Mouse (Mus musculus) intestine, embryonic 16.5 days (tissue): ENCODE data around the gene Atp5e. TPM values are rescaled to one million over a fixed set of nuclear protein-coding genes. Genes with fewer than 3 reads are reported as not detected.

Source experiments
- ATAC-seq: fragments of 200-750 bp; cut with Nextera tagmentation; 2 replicates; pipeline ENCODE4 v1.8.0; 2017; ENCODE audit warnings: moderate TSS enrichment, moderate library complexity
- H3K27ac ChIP-seq: fragments of 300-500 bp; sonication (generic); 2 replicates; pipeline ENCODE4 v1.5.1; 2014; ENCODE audit warnings: mild to moderate bottlenecking, low read length
- H3K27me3 ChIP-seq: fragments of 300-500 bp; sonication (generic); replicated peaks from 2 replicates; pipeline ENCODE4 v1.6.1; 2014; ENCODE audit warnings: low read length, control low read depth, mixed read lengths; ENCODE audit not compliant: control insufficient read depth, insufficient read depth
- H3K36me3 ChIP-seq: fragments of 300-500 bp; sonication (generic); 2 replicates; pipeline ENCODE4 v1.6.1; 2014; ENCODE audit warnings: low read length, control low read depth; ENCODE audit not compliant: control insufficient read depth, insufficient read depth
- H3K4me1 ChIP-seq: fragments of 300-500 bp; sonication (generic); 2 replicates; pipeline ENCODE4 v1.6.1; 2014; ENCODE audit warnings: low read length, control low read depth, mixed read lengths; ENCODE audit not compliant: control insufficient read depth, insufficient read depth
- H3K4me2 ChIP-seq: fragments of 300-500 bp; sonication (generic); 2 replicates; pipeline ENCODE4 v1.6.1; 2014; ENCODE audit warnings: low read depth, low read length, control low read depth
- H3K4me3 ChIP-seq: fragments of 300-500 bp; sonication (generic); 2 replicates; pipeline ENCODE4 v1.5.1; 2014; ENCODE audit warnings: mild to moderate bottlenecking, low read length
- H3K9ac ChIP-seq: fragments of 300-500 bp; sonication (generic); 2 replicates; pipeline ENCODE4 v1.6.1; 2014; ENCODE audit warnings: low read depth, low read length
- H3K9me3 ChIP-seq: fragments of 300-500 bp; sonication (generic); 2 replicates; pipeline ENCODE4 v1.6.1; 2016; ENCODE audit warnings: low read length, control low read depth; ENCODE audit not compliant: control insufficient read depth
- WGBS: fragments of 180-500 bp; shearing (Covaris S2); extraction: QIAGEN DNeasy Blood & Tissue Kit; methylation state at CpG from one replicate; pipeline ENCODE4 v1.1.7; 2014; 5-methylcytosine and 5-hydroxymethylcytosine counted together
- polyA plus RNA-seq: library from polyadenylated mRNA; unstranded; fragments of >200 nt; fragmentation: Nextera tagmentation; extraction: Ambion mirVana; gene quantifications from 2 replicates; pipeline ENCODE4 v1.2.1, GENCODE M21; 2015

Atp5e gene
- polyA plus RNA-seq, result 775 and 798 TPM in 2 replicates

- no peaks in the 10 kb centered on the region for H3K9me3 ChIP-seq
- no peaks in the 10 kb centered on the region for H3K4me1 ChIP-seq
- H3K9ac ChIP-seq, result peak within 1 kb of the TSS; percentile 84
- H3K4me2 ChIP-seq, result peak within 1 kb of the TSS; percentile 83
- 2% methylated on average over 48 of the region's 48 CpGs for WGBS
- H3K27me3 ChIP-seq, result no peaks in the 10 kb centered on the region
- peak within 1 kb of the TSS; percentile 76 for H3K27ac ChIP-seq
- peak within 1 kb of the TSS; percentile 74 for H3K4me3 ChIP-seq
- peaks cover 15% of the 10 kb centered on the region; the same call in 1 of the 2 replicates for H3K36me3 ChIP-seq
- peak; percentile 100 for ATAC-seq
Observed at GRCm38 (mm10) chr2:174463789-174464523, at the start of gene Atp5e. Atp5e (minus strand) TSS chr2:174464105.

- no peak overlapping the region for H3K4me2 ChIP-seq
- H3K27me3 ChIP-seq, result no peaks in the 10 kb centered on the region
- H3K27ac ChIP-seq, result no peak overlapping the region
- H3K9me3 ChIP-seq, result no peaks in the 10 kb centered on the region
- H3K9ac ChIP-seq, result no peak overlapping the region
- H3K36me3 ChIP-seq, result no peaks in the 10 kb centered on the region
- 90% methylated on average over 8 of the region's 8 CpGs for WGBS
- no peak overlapping the region for H3K4me3 ChIP-seq
- no peaks in the 10 kb centered on the region for H3K4me1 ChIP-seq
- ATAC-seq, result no peak
Observed at GRCm38 (mm10) chr2:174509825-174510224, 45.9 kb upstream of the Atp5e start.

DNA sequence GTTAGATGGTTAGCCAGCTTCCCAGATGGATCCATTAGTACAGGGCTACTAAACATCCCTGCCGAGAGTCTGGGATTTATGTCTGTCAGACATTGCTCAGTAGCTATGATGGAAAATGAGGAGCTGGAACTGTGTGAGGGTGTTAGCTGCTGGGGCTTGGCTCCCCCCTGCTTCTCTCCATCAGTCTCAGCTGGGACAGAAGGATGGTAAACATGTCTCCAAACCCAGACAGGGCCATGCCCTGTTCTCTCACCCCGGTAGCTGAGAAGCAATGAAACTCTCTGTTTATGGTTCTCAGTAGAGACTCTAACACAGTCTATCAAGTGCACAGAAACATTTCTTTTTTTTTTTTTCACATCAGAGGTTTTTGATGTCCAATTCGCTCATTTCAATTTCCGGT is 44.1 kb upstream of the Atp5e start:
- Histone ChIP-seq H3K4me2 (no peak overlapping the region), H3K36me3 (no peaks in the 10 kb centered on the region), H3K27ac (no peak overlapping the region), H3K9me3 (no peaks in the 10 kb centered on the region), H3K4me1 (no peaks in the 10 kb centered on the region), H3K9ac (no peak overlapping the region), H3K4me3 (no peak overlapping the region), H3K27me3 (no peaks in the 10 kb centered on the region)
- ATAC-seq, result no peak
- WGBS, result 58% methylated on average over 4 of the region's 4 CpGs

DNA sequence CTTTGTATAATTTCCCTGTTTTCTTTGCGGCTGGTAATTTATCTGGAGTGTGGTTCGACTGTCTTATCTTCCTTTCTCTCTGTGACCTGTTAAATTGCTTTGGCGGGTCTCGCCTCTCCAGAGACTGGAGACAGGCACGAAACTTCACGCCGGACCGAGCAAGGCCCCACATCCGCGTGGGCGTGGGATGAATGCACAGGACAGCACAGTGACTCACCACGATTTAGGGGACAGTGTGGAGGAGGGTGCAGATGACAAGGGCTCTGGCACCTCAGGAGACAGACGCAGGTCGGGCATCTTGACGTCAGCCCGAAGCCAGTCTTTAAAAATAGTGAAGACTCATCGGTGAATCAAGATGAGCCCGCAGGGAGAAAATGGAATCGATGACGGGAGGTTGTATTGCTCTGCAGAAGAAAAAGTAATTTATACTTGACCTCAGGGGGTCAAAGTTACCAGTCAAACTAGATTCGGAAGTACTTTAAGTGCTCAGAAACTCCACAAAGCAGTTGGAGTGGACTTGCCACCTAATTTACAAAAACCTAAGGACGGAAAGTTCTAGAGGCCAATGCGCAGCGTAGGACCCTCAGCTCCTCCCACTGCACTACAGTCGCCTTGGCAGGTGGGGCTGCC is 39.0 kb upstream of the Atp5e start:
- no peaks in the 10 kb centered on the region for H3K4me1 ChIP-seq
- no peak overlapping the region for H3K27ac ChIP-seq
- no peak for ATAC-seq
- H3K4me3 ChIP-seq, result no peak overlapping the region
- H3K9ac ChIP-seq, result no peak overlapping the region
- 69% methylated on average over 25 of the region's 25 CpGs for WGBS
- no peaks in the 10 kb centered on the region for H3K36me3 ChIP-seq
- H3K27me3 ChIP-seq, result no peaks in the 10 kb centered on the region
- no peak overlapping the region for H3K4me2 ChIP-seq
- H3K9me3 ChIP-seq, result no peaks in the 10 kb centered on the region

GRCm38 (mm10) chr2:174502321-174502720 is 38.4 kb upstream of the Atp5e start:
- 48% methylated on average over 5 of the region's 5 CpGs for WGBS
- Histone ChIP-seq H3K27ac (no peak overlapping the region), H3K9me3 (no peaks in the 10 kb centered on the region), H3K4me2 (no peak overlapping the region), H3K4me3 (no peak overlapping the region), H3K9ac (no peak overlapping the region), H3K36me3 (no peaks in the 10 kb centered on the region), H3K27me3 (no peaks in the 10 kb centered on the region), H3K4me1 (no peaks in the 10 kb centered on the region)
- no peak for ATAC-seq

GRCm38 (mm10) chr2:174501517-174501916 is 37.6 kb upstream of the Atp5e start:
- Histone ChIP-seq H3K9me3 (no peaks in the 10 kb centered on the region), H3K27me3 (no peaks in the 10 kb centered on the region), H3K4me3 (no peak overlapping the region), H3K4me1 (no peaks in the 10 kb centered on the region), H3K27ac (no peak overlapping the region), H3K36me3 (no peaks in the 10 kb centered on the region), H3K9ac (no peak overlapping the region), H3K4me2 (no peak overlapping the region)
- no peak for ATAC-seq
- 93% methylated on average over 8 of the region's 8 CpGs for WGBS

GRCm38 (mm10) chr2:174500814-174501503 is 37.1 kb upstream of the Atp5e start:
- Histone ChIP-seq H3K9ac (no peak overlapping the region), H3K27ac (no peak overlapping the region), H3K4me1 (no peaks in the 10 kb centered on the region), H3K36me3 (no peaks in the 10 kb centered on the region), H3K9me3 (no peaks in the 10 kb centered on the region), H3K4me3 (no peak overlapping the region), H3K27me3 (no peaks in the 10 kb centered on the region), H3K4me2 (no peak overlapping the region)
- 85% methylated on average over 14 of the region's 14 CpGs for WGBS
- ATAC-seq, result no peak

DNA sequence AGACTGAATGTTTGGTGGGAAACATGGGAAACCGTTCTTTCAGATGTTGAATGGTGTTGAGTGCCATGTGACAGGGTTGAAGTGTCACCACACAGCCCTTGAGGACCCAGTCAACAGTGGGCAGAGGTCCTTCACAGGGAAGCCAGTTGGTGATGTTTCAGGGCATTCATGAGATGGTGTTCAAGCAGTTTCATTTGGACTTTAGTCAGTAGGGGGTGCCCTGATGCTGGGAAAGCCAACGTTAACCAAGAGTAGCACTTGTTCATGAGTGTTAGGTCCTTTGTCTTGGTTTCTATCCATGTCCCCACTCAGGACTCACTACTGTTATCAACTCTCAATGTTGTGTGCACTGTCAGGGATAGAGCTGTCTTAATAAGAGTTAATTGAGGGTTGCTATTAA is 29.0 kb upstream of the Atp5e start:
- Histone ChIP-seq H3K4me2 (no peak overlapping the region), H3K27ac (no peak overlapping the region), H3K36me3 (no peaks in the 10 kb centered on the region), H3K27me3 (no peaks in the 10 kb centered on the region), H3K4me3 (no peak overlapping the region), H3K9me3 (no peaks in the 10 kb centered on the region), H3K9ac (no peak overlapping the region), H3K4me1 (no peaks in the 10 kb centered on the region)
- WGBS, result 59% methylated on average over 2 of the region's 2 CpGs
- no peak for ATAC-seq

GRCm38 (mm10) chr2:174487005-174487404 is 23.1 kb upstream of the Atp5e start:
- no peak for ATAC-seq
- no peaks in the 10 kb centered on the region for H3K4me1 ChIP-seq
- no peaks in the 10 kb centered on the region for H3K36me3 ChIP-seq
- no peak overlapping the region for H3K4me3 ChIP-seq
- H3K27me3 ChIP-seq, result no peaks in the 10 kb centered on the region
- no peak overlapping the region for H3K9ac ChIP-seq
- no peak overlapping the region for H3K27ac ChIP-seq
- no peak overlapping the region for H3K4me2 ChIP-seq
- WGBS, result 61% methylated on average over 5 of the region's 5 CpGs
- H3K9me3 ChIP-seq, result no peaks in the 10 kb centered on the region
